Mouse (Mus musculus): ENCODE data around the gene Ppm1m.

The Ppm1m gene

GRCm38 (mm10) chr9:106156419-106156818 is 43.1 kb downstream of the Ppm1m start:
- peak; percentile 64 for DNase-seq

GRCm38 (mm10) chr9:106154106-106154505 is 45.4 kb downstream of the Ppm1m start:
- DNase-seq = no peak

- DNase-seq = no peak
Observed at GRCm38 (mm10) chr9:106149399-106149754, 50.2 kb downstream of the Ppm1m start.

GRCm38 (mm10) chr9:106148541-106149398 is 50.8 kb downstream of the Ppm1m start:
- no peak for DNase-seq

GRCm38 (mm10) chr9:106147851-106148431 is 51.6 kb downstream of the Ppm1m start:
- no peak for DNase-seq

GRCm38 (mm10) chr9:106147281-106147680 is 52.3 kb downstream of the Ppm1m start:
- no peak for DNase-seq

- no peak for DNase-seq
Observed at GRCm38 (mm10) chr9:106145582-106145981, 54.0 kb downstream of the Ppm1m start.
